Mouse (Mus musculus): ENCODE data around the gene Aff3. TPM values are rescaled to one million over a fixed set of nuclear protein-coding genes. Genes with fewer than 3 reads are reported as not detected.

The Aff3 gene
- total RNA-seq, 2 experiments from 2014 or later: 82.9 to 86.5 TPM

DNA sequence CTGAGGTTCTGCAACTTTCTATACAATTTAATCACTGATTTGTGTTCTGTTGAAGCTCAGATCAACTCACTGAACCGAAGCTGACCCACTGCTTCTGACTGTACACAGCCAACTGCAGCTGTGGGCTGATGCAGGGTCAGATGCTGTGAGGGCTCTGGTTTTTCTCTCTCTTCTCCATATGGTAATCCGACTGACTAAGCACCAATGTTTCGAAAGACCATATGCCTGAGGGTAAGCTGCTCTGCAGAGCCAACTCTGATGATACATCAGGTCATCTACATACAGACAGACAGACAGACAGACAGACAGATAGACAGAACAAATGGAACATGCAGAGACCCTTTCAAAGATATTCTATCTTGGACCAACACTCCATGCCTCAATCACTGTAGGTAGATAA is 110.2 kb downstream of the Aff3 start:
- no peak for DNase-seq (ENCODE audit: low spot score in 2 of 2)
- intact Hi-C loops (cut with DNase I): no loop called here

DNA sequence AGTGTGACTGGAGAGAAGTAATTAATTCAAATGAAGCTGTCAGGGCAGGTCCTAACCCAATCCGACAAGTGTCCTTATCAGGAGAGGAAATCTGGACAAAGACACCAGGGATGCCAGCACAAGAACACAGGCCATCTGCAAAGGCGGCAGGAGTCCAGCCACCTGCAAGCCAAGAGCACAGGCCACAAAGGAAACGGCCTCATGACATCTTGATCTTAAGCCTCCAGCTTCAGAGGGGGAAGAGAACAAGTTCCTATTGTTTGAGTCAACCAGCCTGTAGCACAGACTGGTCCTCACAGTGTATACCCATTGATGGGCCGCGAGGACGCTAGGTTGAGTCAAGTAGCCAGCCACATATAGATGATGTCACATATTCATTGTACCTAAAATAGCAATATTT is 111.7 kb downstream of the Aff3 start:
- DNase-seq (ENCODE audit: low spot score in 2 of 2): no peak
- intact Hi-C loops (cut with DNase I): no loop called here

DNA sequence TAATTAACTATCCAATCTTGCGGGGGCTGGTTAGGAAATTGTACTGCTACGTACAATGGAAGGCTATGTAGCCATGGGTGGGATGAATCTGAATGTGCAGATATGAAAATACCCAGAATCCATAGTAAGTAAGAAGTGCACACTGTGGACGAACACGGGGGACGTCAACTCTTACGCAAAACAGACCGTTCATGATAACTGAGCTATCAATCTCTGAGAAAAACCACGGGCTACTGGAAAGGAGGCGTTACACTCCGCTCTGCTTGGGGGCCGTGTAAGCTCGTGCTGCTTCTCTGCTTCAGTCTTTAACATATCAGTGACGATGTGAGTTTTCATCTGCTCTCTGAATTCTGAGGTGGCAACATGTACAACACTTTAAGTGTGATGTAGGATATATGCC is 114.2 kb downstream of the Aff3 start:
- DNase-seq (ENCODE audit: low spot score in 2 of 2): no peak
- intact Hi-C loops (cut with DNase I): no loop called here

DNA sequence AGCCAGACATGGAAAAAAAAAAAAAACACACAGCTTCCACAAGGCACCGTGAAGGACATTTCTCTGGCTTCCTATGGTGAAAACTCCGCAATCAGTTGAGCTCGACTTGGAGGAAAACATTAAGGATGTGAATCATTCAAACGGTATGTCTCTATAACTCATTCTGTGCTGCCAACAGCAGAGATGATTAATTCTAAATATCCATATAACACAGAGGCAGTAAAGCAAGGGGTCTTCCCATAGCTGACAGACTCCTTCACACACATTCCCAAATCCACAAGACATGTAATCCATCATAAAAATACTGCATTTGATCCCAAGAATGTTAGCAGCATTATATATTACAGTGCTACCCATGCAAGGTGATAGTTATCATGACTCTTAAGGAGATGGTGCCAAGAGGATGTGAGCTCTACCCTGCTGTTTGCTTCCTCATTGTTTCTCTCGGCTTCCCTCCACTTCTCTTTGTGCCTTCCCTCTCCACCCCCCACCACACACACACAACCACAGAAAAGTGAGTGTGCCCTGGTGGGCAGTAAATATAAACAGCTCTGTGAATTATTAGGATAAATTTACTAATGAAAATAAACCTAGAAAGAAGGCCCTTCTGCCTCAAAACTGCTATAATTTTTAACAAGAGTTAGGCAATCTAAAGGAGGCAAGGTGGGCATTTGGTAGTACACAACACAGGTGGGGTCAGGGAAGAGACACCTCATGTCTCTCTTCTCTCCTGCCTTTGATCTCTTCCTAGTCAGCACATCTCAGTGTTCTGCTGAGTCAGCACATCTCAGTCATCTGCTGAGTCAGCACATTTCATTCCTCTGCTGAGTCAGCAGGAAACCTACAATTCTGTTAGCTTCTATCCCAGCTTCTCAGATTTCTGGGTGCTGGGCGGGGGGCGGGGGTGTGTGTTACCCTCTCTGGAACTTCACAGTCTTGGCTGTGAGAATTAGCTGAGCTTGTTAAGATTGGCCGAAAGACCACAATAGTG is 115.8 kb downstream of the Aff3 start:
- intact Hi-C loops (cut with DNase I): no loop called here

DNA sequence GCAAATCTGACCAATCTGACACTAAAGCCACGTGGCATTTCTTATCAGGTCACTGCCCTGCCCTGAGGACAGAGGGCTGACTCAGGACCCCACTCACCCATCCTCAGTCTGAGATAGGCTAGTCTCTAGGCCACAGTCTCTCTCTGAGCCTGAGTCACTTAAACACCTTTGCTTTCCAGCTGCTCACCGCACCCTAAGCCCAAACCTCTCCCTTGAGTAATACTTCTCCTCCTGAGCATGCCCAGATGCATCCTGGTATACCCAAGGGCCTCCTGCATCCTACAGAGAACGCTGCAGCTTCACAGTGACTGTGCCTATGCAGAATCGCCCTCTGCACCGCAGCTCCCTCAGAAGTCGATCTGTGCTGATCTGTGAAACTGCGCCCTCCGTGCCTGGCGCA is 117.1 kb downstream of the Aff3 start:
- DNase-seq (ENCODE audit: low spot score in 2 of 2): no peak
- intact Hi-C loops (cut with DNase I): no loop called here

More for the DNA sequence above, 115.8 kb downstream of the Aff3 start:
- no peak for DNase-seq (ENCODE audit: low spot score in 2 of 2)

DNA sequence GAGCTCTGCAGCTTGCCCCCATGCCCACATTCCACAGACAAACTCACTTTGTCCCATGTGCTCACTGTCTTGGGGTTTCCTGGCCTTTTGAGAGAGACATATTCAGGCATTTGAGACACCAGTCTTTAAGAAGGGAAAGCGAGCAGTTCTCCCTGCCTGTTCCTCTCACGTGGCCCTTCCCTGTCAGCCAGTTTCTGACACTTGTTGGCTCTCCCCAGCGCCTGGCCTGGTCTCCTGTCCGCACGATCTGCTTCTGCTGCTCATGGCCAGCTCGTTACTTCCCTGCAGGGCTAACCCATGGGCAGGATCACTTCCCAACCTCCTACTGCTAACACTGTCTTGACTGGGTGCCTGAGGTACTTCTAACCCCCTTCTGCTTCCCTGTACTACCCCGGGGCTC is 118.1 kb downstream of the Aff3 start:
- intact Hi-C loops (cut with DNase I): no loop called here
- no peak for DNase-seq (ENCODE audit: low spot score in 2 of 2)

DNA sequence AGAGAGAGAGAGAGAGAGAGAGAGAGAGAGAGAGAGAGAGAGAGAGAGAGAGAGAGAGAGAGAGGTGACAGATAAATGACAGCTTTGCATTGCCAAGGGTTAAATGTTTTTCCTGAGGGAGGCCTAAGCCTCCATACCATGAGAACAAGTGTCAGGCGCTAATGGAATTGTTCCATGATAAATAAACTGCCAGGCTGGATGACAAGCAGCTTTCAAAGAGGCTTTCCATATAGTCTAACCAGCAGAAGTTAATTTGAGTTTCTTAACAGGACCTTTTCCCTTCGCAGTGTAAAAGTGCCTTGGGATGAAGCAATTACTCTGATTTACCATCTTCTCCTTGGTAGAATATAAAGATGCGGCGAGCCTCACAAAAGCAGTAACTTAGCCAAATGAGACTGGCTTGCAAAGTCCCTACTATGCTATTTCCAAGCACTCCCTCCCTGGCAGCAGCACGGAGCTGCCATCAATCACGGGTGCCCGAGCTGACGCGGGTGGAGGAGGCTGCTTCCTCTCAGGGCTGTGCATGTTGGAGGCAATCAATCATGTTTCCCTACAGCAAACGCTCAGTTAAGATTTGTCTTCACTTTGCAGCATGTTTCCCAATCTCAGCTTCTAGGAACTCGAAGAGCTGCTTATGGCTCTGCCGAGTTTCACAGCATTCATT is 119.3 kb downstream of the Aff3 start:
- intact Hi-C loops (cut with DNase I): no loop called here
- DNase-seq (ENCODE audit: low spot score in 2 of 2): peak in 1 of 2 experiments; percentile 20

DNA sequence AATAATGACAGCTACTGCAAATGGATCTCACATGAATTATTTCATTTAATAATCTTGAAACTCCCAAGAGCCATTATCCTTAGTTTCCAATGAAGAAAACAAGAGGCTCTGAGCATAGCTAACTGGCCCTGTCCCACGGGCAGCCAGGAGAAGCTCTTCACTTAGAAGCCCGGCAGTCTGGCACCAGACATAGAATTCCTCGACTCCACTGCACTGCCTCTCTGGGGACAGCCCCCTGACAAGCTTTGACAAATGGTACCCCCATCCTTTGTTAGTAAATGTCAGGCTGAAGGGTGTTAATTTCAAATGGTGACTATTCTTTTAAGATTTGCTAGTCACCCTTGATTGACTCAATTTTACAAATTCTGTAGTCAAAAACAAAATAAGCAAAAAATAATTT is 120.3 kb downstream of the Aff3 start:
- intact Hi-C loops (cut with DNase I): no loop called here
- no peak for DNase-seq (ENCODE audit: low spot score in 2 of 2)

DNA sequence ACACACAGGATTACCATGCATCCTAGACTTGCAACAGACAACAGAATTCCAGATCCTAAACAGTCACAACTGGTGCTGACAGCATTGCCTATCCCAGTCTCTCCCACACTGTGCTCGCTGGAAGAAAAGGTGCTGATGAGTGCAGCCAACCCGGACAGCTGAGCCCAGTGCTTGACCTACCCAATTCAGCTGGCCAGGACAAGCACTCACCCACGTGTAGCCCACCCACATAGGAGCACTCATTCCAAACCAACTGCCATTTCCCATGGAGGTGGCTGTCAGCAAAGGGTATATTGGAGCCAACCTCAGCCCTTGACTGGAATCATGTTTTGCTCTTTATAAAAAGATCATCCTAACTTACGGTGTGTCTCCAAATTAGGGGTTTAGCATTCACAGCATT is 123.2 kb downstream of the Aff3 start:
- intact Hi-C loops (cut with DNase I): no loop called here

DNA sequence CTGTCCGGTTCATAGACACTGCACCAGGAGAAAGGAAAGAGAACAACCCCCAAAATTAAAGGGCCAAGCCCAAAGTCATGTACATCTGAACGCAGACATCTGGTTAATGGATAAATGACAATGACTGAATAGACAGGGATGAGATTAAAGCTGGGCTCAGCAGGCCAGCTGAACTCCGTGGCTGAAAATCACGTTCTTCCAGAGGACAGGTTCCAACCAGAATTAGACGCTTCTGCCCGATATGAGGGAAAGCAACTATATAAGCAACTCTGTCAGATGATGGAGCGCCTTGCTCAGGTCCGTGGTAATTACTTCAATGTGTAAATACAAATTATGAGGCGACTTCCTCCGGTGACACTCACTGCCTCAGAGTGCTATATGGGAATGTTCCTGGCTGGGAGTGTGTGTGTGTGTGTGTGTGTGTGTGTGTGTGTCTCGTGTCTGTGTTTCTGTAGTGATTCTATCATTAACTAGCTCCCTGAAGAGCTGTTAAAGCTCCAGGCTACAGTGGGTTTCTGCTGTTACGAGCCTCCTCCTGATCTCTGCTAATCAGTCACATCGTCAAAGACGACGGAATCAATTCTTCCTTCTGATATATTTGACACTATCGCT is 127.7 kb downstream of the Aff3 start:
- no peak for DNase-seq (ENCODE audit: low spot score in 2 of 2)
- intact Hi-C loops (cut with DNase I): no loop called here

More for the DNA sequence above, 123.2 kb downstream of the Aff3 start:
- DNase-seq (ENCODE audit: low spot score in 2 of 2): no peak

DNA sequence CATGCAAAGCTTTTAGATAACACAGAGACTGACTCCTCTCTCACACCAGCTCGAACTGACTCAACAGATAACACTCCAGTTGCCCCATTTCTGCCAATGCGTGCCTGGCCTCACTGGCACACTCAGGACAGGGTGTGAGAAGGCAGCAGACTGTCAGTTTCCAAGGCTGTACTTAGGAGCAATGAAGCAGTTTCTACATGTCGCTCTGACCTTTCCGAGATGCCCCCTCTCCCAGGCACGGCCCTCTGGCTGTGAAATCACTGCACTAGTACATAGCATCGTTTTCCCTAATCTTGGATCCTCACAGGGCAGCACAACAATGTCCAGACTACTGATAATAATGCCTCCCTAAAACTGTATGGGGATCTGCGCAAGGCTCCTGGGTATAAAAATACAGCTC is 132.2 kb downstream of the Aff3 start:
- DNase-seq (ENCODE audit: low spot score in 2 of 2): no peak
- intact Hi-C loops (cut with DNase I): no loop called here

DNA sequence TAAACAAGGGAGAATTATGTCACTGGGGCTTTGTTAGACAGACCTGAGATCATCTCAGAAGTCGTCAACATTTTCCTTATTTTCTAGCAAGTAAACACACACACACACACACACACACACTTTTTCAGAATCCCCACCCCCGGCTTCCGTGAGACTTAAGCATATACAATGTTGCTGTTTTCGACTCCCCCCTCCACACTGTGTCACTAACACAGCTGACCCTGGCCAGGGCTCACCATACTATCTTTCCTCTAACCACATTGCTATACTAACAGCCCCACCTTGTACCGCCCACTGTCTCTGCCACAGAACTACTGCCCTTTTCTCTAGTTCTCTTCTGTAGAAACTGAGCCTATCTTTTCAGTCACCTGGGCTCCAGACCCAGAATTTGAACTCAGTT is 136.1 kb downstream of the Aff3 start:
- DNase-seq (ENCODE audit: low spot score in 2 of 2): no peak
- intact Hi-C loops (cut with DNase I): no loop called here

DNA sequence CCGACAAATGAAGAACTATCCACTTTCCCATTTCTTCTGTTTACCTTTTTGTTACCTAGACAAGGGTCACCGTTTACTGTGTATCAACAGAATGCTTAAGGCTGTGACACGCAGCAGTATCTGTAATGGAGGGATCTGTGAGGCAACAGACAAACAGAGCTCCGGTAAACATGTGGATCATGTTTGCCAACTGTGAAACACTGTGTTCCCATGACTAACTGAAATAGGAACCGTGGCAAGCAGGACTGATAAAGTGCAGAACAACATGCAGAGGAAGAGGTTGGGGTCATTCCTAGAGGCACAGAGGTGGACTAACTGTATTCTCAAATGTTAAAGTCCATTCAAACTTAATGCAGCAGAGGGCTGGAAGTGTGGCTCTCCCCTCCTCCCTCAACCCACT is 138.2 kb downstream of the Aff3 start:
- intact Hi-C loops (cut with DNase I): no loop called here
- no peak for DNase-seq (ENCODE audit: low spot score in 2 of 2)

DNA sequence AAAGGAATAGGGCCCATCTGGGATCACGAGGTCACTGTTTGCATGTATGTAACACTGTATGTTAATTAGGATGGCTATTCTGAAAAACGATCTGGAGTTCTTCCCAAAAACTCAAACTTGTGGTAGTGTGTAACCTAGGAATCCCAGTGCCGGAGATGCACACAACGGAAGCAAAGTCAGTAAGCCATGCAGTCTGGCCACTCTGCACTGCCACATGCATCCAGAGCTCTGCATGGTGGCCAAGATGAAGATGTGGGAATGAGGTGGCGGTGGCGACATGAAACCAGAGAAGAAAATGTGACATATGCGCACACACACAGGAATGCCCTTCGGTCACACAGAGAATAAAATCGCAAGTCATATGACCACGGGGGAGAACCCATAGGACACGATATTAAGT is 143.1 kb downstream of the Aff3 start:
- intact Hi-C loops (cut with DNase I): no loop called here
- DNase-seq (ENCODE audit: low spot score in 2 of 2): no peak

DNA sequence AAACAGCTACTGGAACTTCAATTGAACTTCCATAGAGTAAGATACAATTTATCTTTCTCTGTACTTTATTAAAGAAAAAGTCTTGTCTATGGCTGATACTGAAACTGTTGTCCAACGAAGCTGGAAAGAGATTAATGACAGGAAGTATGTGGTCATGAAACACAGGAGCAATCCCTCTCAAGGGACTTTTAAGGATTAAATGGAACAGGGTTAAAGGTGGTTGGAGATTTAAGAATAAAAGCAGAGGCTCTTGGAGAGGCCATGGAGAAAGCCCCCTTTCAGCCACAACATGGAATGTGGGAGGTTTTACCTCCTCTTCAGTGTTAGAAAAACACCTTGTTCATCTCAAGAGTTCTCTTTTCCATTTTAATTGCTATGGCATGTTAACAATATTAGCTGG is 148.5 kb downstream of the Aff3 start:
- intact Hi-C loops (cut with DNase I): no loop called here
- no peak for DNase-seq (ENCODE audit: low spot score in 2 of 2)

DNA sequence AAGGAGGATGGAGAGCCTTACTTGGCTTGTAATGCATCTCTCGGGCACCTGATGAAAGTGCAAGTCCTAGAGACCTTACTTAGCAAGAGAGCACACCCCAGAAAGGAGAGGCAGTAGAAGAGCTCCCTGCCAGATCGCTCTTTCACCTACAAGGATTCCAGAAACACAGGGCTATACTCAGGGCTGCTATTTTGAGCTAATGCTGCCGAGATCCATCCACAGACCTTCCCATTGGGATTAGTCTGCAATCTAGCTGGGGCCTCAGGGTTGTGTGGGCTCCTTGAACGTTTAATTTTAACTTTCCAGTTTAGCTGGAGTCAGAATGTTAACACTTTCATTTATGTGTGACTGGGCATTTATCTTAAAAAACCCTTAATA is 150.1 kb downstream of the Aff3 start:
- intact Hi-C loops (cut with DNase I): no loop called here
- DNase-seq (ENCODE audit: low spot score in 2 of 2): no peak

DNA sequence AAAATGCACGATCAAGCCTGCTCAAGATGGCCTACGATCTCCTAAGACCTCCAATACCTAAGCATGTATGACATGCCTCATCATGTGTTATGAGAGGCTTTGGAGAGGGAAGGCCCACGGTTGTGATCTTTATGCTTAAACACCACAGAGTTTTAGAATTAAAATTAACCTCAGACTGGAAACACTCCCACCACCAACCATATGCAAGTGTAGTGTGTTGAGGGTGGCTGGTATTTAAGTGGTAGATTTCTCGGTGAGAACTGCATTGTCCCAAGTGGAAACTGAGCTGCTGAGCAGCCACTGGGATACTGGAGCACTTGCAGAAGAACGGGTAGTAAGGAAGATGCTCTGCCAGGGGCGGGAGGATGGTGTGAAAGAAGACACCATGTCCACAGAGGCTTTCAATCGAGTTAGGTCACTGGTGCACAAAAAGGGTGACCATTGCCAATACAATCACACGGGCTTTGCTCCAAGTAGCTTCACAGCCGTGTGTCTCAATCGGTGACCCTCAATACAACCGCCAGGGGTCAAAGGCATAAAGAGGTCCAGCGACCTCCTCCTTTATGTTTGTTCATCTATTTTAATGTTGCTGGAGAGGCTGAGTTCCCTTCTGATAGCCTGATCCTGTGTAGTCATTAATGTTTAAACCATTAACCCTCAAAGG is 150.7 kb downstream of the Aff3 start:
- DNase-seq (ENCODE audit: low spot score in 2 of 2): no peak
- intact Hi-C loops (cut with DNase I): no loop called here

DNA sequence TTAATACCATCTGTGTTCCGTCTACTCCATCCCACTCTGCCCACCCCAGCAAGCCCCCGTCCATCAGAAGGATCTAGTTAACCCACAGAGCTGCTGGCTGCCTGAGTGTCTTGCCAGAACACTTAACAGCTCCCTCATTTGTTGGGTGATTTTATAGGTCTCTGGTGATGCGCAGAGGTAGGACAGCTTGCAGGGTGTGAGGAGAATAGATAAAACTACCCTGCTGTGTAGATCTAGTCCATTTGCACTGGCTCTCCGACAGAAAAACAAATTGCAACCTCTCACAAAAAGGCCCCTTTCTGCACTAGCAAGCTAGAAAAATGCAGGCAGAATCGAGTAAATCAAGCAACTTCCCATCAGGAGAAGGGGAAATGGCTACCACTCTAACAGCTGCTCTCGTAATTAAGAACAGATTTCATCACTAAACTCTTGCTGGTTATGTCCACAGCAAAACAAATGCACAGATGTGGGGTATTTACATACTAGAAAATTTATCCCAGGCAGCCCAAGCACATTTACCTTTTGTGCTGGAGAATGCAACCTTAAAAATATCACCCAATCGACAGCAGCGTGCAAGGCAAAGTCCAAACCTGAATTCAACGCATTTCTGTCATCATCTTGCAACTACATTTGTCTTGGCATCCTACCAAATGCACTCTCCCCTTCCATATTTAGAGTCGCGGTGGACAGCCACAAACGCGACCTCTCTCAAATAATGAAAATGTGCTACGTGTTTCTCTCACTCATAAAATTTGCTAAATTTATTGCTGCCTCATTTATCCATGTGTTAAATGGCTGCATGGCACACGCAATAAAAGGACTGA is 152.3 kb downstream of the Aff3 start:
- intact Hi-C loops (cut with DNase I): no loop called here

DNA sequence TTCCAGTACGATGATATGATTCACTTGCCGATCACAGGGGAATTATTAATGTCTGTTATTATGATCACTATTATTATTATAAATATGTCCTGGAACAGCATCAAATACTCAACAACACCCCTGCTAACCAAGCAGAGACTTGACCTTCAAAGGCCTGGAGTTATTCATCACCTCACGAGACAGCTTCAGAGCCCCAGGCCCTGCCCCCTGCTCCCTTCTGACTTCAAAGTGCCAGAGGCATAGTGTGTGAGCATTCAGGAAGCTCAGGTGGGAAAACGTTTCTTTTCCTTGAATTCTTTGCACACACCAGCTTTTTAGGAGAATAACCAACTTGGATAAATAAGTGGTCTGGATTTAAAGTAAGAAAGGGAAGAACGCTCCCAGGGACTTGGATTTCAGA is 153.7 kb downstream of the Aff3 start:
- intact Hi-C loops (cut with DNase I): no loop called here
- no peak for DNase-seq (ENCODE audit: low spot score in 2 of 2)

More for the DNA sequence above, 152.3 kb downstream of the Aff3 start:
- no peak for DNase-seq (ENCODE audit: low spot score in 2 of 2)
